Mouse (Mus musculus): ENCODE data around the gene Fam178b. TPM values are rescaled to one million over a fixed set of nuclear protein-coding genes. Genes with fewer than 3 reads are reported as not detected.
"Not testable (repeated sequence)": the region's sequence is repeated elsewhere in the genome, so short reads cannot be mapped to it uniquely, and the experiment has no call there.

Gene Fam178b
- total RNA-seq, 2 experiments from 2014 or later, result 0.41 to 0.52 TPM

DNA sequence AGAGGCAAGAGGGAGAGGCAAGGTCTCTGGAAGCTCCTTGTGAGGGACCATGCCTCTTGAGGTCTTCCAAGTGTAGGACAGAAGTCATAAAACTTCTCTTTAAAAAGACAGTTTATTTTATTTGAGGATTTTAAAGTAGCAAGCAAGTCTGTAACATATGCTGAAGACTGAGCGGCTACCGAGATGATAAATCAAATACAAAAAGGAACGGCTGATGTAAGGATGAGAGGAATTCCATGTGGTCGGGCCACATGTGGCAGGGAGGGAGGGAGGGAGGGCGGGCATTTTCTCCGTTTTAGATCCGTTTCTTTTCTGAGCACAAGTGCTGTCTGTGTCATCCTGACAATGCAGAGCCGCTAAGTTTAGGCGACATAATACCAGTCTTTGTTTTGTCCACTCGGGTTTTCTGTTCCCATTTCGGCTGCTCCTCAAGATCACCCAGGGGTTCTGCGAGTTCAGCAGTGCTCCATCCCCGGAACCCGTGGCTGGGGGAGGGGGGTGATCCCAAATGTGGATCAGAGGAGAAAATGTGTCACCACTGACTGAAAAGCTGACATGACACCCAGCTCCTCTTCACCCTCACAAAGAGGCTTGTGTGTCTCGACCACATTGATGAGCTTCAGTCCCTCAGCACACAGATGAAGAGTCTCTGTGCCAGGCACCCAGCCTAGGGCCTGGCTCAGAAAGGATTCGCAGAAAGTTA lies 10.2 kb downstream of the Fam178b start:
- DNase-seq (ENCODE audit: low spot score in 2 of 2), result peak in 1 of 2 experiments; percentile 17

DNA sequence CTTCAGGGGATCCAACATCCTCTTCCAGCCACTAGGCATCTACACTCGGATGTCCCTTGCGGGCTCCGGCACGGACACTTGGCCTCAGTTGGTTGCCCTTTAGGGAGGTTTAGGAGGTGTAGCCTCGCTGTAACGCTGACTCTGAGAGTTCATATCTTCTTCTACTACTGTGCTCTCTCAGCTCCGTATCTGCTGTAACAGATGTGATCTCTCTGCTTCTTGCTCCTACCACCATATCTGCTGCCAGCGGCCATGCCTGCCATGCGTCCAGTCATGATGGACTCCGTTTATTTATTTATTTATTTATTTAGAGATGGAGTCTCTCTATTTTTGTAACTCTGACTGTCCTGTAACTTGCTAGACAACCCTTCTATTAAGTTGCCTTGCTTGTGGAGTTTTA lies 11.7 kb downstream of the Fam178b start:
- DNase-seq (ENCODE audit: low spot score in 2 of 2), result no peak

DNA sequence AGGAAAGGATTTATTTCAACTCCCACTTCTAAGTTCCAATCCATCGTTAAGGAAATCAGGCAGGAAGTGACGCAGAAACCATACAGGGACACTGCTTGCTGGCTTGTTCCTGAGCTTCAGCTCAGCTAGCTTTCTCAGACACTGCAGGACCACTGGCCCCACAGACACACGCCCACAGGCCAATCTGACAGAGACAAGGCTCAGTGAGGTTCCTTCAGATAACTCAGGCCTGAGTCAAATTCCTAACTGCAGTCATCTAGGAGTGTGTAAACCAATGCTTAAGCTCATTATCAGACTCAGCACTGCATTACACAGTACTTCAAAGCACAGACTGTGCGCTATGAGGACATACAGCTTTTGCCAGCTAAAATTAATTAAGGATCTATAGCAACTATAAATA lies 12.7 kb downstream of the Fam178b start:
- DNase-seq (ENCODE audit: low spot score in 2 of 2), result no peak

DNA sequence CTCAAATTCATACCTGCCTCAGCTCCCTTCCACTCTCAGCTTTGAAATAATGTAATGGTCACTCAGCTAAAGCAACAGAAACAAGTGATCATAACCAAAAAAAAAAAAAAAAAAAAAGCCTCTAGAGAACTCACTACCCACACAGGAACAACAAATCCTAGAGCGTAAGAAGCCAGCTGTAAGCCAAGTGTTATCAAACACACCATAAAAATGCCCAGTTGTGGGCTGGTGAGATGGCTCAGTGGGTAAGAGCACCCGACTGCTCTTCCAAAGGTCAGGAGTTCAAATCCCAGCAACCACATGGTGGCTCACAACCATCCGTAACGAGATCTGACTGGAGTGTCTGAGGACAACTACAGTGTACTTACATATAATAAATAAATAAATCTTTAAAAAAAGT lies 15.0 kb downstream of the Fam178b start:
- DNase-seq (ENCODE audit: low spot score in 2 of 2), result not testable (repeated sequence)

DNA sequence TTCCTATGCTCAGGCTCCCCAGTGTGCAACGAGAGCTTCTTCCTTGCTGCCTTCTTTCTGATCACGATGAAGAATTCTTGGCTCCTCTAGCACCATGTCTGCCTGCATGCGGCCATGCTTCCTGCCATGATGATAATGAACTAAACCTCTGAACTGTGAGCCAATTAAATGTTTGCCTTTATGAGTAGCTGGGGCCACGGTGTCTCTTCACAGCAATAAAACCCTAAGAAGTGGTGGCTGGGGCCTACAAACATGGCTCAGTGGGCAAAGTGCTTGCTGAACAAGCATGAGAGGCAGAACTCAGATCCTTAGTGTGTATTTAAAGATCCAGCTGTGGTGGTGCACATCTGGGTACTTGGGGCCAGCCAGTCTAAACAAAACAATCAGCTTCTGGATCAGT lies 17.0 kb downstream of the Fam178b start:
- no peak for DNase-seq (ENCODE audit: low spot score in 2 of 2)

DNA sequence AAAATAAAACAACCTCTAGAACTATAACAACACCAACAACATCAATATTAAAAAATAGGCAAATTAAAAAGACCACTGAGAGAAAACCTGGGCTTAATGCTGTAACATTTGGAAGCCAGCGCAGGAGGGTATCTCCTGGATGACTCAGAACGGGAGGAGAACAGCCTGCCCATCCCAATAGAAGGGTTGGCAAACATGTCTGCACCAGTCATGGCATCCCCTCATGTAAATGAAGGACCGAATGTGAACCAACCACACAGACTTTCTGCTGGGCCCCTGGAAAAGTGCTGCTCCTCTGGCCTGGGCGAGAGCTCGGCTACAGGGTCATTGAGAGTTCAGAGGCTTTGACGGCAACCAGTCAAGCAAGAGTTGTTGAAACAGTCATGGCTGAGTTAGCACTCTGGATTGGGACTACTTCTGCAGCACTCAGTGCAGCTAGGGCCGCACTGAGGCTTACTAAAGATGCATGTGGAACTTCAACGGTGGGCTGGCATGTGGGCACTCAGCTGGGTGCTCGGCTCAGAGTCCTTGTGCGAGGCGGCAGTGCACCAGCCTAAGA lies 17.7 kb downstream of the Fam178b start:
- DNase-seq (ENCODE audit: low spot score in 2 of 2), result no peak

GRCm38 (mm10) chr1:36664457-36664856 lies 18.5 kb downstream of the Fam178b start:
- peak in 1 of 2 experiments; percentile 17 for DNase-seq (ENCODE audit: low spot score in 2 of 2)

DNA sequence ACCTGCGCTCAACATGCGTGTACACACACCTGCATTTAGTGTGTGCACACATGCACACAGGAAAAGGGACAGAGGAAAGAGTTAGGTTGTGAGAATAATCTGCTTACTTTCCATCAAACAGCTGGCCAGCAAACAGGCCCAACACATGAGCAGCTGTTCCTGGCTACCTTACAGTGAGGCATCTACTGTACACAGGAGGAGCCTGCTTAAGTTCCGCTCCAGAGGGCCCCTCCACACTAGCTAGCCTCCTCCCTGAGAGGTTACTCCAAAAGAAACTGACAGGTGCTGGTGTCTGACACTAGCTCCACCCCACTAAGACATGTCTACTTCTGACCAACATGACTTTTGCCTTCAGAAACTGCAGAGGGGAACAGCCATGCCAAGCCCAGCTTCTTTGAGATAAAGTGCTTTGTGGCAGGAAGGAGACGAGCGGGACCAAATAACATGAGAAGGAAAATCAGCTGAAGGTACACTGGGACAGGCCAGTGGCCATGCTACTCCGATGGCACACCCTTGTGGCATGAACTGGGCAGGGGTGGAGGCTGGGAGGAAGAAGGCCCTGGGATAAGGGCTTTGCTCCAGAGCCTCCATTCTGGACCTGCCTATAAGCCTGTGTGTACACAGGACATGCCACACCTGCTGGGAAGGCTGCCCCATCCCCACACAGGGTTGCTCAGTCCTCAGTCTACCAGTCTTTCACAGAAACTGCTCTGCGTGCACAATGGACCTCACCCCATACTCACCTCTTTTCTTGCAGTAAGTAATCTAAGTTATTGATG lies 24.2 kb downstream of the Fam178b start:
- no peak for DNase-seq (ENCODE audit: low spot score in 2 of 2)

DNA sequence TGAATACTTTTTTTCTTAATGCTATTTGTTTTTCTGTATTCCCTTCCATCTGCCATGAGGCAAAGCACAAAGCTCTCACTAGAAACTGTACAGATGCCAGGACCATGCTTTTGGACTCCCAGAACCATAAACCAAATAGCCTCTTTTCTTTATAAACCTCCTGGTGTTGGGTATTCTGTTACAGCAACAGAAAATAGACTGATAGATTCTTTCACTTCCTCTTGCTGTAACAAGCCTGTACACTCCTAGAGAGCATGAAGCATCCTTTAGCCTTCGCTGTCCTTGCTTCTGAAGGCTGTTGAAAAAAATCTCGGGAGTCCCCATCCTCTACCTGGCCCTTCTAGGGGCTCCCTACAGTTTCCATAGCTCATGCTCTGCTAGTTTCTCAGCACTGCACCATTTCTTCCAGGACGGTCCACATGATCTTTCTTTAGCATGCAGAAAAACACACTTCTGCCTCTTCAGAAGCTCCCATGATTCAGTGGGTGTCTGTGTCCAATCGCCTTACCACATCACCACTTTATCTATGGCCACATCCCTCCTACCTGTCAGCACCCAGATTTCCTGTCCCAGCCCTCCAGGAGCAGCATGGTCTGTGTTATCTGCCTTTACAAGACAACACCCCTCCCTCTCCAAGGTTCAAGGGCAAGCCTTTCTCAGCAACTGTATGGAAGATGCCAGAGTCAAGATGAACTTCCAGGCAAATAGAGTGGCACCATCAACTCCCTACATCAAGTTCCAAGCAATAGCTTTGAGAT lies 25.1 kb downstream of the Fam178b start:
- DNase-seq (ENCODE audit: low spot score in 2 of 2), result no peak

DNA sequence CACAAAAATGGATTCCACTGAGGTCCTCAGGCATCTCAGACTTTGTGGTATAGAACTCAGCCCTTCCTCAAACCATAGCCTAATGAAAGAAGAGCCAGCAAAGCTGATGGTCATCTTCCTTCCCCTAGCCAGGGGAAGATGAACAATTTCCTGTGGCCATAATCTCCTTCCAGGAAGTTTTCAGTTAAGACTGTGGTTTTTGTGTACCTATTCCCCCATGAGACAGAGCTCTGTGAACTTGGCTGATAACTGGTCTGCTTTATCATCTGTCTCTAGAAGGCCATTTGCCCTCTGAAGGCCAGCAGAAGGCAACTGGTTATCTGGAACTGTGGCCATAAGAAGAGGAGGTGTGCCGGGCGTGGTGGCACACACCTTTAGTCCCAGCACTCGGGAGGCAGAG lies 26.8 kb downstream of the Fam178b start:
- no peak for DNase-seq (ENCODE audit: low spot score in 2 of 2)

DNA sequence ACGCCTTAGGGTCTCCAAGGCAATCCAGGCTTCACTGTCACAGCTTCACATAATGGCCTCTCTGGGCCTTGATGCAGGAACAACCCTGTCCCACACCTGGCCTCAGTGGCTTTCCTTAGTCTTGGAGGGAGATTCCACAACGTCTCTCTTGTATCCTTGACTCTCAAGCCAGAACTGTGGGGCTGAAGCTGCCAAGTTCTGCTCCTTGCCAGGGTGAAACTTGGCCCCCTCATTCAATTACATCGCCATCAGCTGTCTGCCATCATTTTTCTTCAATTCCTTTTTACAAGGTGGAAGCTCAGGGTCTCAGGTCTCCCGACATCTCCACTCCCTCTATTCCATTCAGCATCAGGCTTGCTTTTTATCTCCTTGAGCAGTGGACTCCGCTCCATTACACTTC lies 27.9 kb downstream of the Fam178b start:
- DNase-seq (ENCODE audit: low spot score in 2 of 2), result no peak

GRCm38 (mm10) chr1:36647631-36648030 lies 35.4 kb downstream of the Fam178b start:
- DNase-seq (ENCODE audit: low spot score in 2 of 2), result no peak

GRCm38 (mm10) chr1:36646285-36646684 lies 36.7 kb downstream of the Fam178b start:
- DNase-seq (ENCODE audit: low spot score in 2 of 2), result no peak

- DNase-seq (ENCODE audit: low spot score in 2 of 2), result no peak
Measured at GRCm38 (mm10) chr1:36644615-36645007, 38.4 kb downstream of the Fam178b start.

DNA sequence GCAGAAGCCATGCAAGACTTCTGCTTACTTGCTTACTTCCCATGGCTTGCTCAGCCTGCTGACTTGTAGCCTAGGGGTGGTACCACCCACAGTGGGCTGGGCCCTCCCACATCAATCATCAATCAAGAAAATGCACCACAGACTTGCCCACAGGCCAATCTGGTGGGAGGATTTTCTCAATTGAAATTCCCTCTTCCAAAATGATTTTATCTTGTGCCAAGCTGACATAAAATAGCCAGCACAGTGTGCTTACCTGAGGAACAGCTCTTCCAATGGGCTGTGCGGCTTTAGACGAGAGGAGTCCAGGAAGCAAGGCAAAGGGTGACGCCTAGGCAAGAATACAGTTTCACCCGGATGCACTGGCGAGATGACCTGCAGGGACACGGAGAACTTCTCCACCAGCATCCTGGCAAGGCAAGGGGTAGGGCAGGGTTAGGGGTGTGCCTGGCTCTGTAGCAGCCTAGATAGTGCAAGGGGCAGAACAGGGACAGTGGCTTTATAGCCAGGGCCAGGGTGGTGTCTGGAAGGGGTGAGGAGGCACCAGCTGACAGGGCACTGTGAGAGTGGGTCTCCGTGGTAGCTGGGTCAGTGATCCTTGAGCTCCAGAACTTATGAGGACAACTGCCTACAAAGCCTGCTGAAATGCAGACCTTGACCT lies 38.9 kb downstream of the Fam178b start:
- DNase-seq (ENCODE audit: low spot score in 2 of 2), result no peak

- DNase-seq (ENCODE audit: low spot score in 2 of 2), result no peak
Measured at GRCm38 (mm10) chr1:36635826-36636485, 47.0 kb downstream of the Fam178b start.

DNA sequence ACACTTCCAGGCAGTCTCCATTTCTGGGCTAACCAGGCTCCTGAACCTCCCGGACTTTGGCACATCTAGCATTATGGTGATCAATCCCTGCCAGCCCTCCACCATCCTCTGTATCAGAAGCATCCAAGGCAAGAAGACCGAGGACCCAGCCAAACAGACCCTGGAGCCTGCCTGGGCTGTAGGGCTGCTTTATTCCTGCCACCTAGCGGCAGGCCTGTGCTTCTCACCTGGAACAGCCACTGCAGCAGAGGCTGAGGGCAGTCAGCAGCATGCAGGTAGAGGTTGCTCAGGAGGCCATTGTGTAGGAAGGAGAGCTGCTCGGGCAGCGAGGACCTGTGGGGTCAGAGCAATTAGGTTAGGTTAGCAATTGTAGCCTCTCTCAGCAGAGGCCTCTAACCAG lies 48.0 kb downstream of the Fam178b start:
- DNase-seq (ENCODE audit: low spot score in 2 of 2), result peak; percentile 49 to 66

DNA sequence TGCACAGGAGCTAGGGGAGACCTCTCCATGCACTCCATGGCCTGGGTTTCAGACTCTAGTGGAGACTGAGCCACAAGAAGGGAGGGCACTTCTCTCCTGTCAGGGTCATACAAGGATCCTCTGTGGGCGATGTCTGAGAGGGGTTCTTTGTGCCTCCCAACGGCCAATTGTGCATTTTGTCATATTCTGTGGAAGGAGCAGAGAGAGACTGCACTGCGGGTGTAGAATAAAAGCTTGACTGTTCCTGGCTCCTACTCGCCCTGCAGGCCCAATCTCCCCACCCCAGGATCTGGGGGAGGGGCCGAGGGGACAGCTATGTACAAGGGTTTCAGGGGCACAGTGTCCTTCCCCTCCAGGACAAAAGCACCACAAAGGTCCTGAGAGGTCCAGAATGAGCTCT lies 49.1 kb downstream of the Fam178b start:
- no peak for DNase-seq (ENCODE audit: low spot score in 2 of 2)

GRCm38 (mm10) chr1:36632846-36633245 lies 50.1 kb downstream of the Fam178b start:
- no peak for DNase-seq (ENCODE audit: low spot score in 2 of 2)

GRCm38 (mm10) chr1:36632090-36632489 lies 50.9 kb downstream of the Fam178b start:
- DNase-seq (ENCODE audit: low spot score in 2 of 2), result no peak

DNA sequence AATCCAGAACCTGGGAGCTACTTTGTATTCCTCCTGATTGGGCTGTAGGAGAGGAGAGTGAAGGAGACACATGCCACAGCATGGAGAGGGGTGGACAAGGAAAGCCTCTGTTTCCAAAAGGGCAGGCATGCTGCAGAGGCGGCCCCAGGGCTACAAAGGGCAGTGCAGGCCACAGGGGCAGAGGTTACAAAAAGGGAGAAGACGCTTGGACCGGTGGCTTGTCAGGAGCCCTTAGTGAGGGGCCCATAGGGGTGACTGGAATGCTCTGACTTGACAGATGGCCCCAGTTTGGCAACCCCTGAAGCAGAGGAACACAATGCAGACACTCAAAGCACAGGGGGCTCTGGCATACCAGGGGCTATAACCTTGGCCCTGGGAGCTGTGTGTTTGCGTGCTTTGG lies 51.6 kb downstream of the Fam178b start:
- no peak for DNase-seq (ENCODE audit: low spot score in 2 of 2)
